9 mouse cellular contexts compared by ENCODE assay signal in the genomic region with DNA sequence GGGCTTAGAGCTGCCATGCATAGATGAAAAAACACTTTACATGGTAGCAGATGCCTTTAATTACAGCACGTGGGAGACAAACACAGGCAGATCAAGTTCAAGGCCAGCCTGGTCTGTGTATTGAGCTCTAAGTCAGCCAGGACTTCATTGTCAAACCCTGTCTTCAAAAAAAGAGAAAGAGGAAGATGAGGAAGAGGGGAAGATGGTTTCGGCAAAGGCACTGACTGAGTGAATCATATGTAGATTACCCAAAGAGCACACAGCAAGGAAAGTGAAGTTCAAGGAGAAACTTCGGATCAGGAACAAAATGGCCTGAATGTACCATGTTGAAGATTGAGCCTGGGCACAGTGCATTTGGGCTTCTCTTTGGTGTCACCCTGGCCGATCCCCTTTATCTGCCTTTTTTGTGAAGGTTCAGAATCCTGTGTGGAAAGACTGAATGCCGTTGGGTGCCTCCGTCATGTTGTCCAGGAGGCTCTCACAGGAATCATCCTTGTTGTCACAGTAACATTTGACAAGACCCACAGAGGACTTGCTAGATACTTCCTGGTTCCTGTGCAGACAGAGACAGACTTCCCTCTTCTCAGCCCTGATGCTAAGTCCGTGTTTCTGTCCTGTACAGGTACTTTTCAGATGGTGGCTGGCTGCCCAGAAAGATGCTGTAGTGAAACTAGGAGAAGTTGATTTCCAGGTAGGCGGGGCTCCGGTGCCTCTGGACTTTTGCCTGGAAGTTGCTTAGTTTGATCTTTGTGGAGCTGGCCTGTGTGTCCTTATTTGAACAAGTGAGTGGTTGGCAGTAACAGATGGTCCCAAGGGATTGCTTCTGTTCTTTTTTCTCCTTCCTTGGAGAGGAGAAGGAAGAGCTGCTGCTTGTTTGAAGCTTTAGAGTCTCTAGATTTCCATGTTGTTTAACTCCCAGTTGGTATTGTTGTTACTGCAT.
DNase-seq lines count a peak whose midpoint lies in the region; ATAC-seq lines count a peak whose summit lies in the region.
"Had no signal": no experiment of that assay in that cellular context is flagged by ENCODE, and none has a peak within 500 bp of the region (broad histone marks: within the 10 kb centered on the region; RNA-seq: fewer than 3 reads in every experiment).

No protein-coding gene starts in this region.

- no peaks in the 10 kb centered on the region for H3K27me3 ChIP-seq in embryonic facial prominence, embryonic 14.5 days (replicated peaks; ENCODE audit: control insufficient read depth, insufficient read depth, low read length)
- no peaks in the 10 kb centered on the region for H3K27me3 ChIP-seq in embryonic facial prominence, embryonic 10.5 days (replicated peaks; ENCODE audit: low read depth, poor library complexity, severe bottlenecking)
- H3K27me3 ChIP-seq in forebrain, embryonic 13.5 days = no peaks in the 10 kb centered on the region
- no peaks in the 10 kb centered on the region for H3K27me3 ChIP-seq in forebrain, embryonic 14.5 days (replicated peaks; ENCODE audit: control insufficient read depth, insufficient read depth, low read length)
- H3K27me3 ChIP-seq: limb, embryonic 13.5 days had no signal

- no peak overlapping the region for H3K9ac ChIP-seq in embryonic facial prominence, embryonic 14.5 days (ENCODE audit: low read depth, low read length)
- no peak overlapping the region for H3K9ac ChIP-seq in forebrain, embryonic 13.5 days
- no peak overlapping the region for H3K9ac ChIP-seq in forebrain, embryonic 14.5 days (ENCODE audit: low read length)
- H3K9ac ChIP-seq: limb, embryonic 13.5 days had no signal

- no peaks in the 10 kb centered on the region for H3K9me3 ChIP-seq in embryonic facial prominence, embryonic 14.5 days (ENCODE audit: control insufficient read depth, low read length)
- H3K9me3 ChIP-seq in embryonic facial prominence, embryonic 10.5 days = no peaks in the 10 kb centered on the region
- no peaks in the 10 kb centered on the region for H3K9me3 ChIP-seq in forebrain, embryonic 13.5 days (replicated peaks)
- H3K9me3 ChIP-seq in forebrain, embryonic 14.5 days (replicated peaks; ENCODE audit: control insufficient read depth, low read length) = no peaks in the 10 kb centered on the region
- H3K9me3 ChIP-seq: limb, embryonic 13.5 days had no signal

- H3K4me1 ChIP-seq in embryonic facial prominence, embryonic 14.5 days (ENCODE audit: control insufficient read depth, insufficient read depth, low read length) = peaks cover 10% of the 10 kb centered on the region; the same call in 1 of the 2 replicates
- H3K4me1 ChIP-seq in embryonic facial prominence, embryonic 10.5 days = peaks cover 3% of the 10 kb centered on the region
- H3K4me1 ChIP-seq in forebrain, embryonic 13.5 days = 0 out of 2 replicates have a peak, but pooled peaks cover 2% of the 10 kb centered on the region
- H3K4me1 ChIP-seq in forebrain, embryonic 14.5 days (ENCODE audit: control insufficient read depth, insufficient read depth, low read length) = no peaks in the 10 kb centered on the region

- no peak overlapping the region for H3K4me3 ChIP-seq in embryonic facial prominence, embryonic 14.5 days (ENCODE audit: low read depth, low read length)
- H3K4me3 ChIP-seq in embryonic facial prominence, embryonic 10.5 days = no peak overlapping the region
- no peak overlapping the region for H3K4me3 ChIP-seq in forebrain, embryonic 13.5 days
- H3K4me3 ChIP-seq in forebrain, embryonic 14.5 days (ENCODE audit: low read depth, low read length) = no peak overlapping the region
- H3K4me3 ChIP-seq: limb, embryonic 13.5 days had no signal

- peak; percentile 36 for DNase-seq in embryonic facial prominence, embryonic 14.5 days (ENCODE audit: low spot score)
- no peak for DNase-seq in embryonic facial prominence, embryonic 10.5 days (ENCODE audit: low spot score)
- DNase-seq in thymus, postnatal 14 days = peak; percentile 19
- DNase-seq in thymus, postnatal 36 days = no peak
- peak; percentile 56 for DNase-seq in lung, postnatal 14 days
- DNase-seq in cerebellum, adult 8-10 months = no peak
- DNase-seq in forebrain, embryonic 14.5 days (ENCODE audit: low spot score) = no peak

- no peak for ATAC-seq in embryonic facial prominence, embryonic 14.5 days (ENCODE audit: low read depth)
- ATAC-seq in forebrain, embryonic 13.5 days = no peak
- ATAC-seq in forebrain, embryonic 14.5 days = no peak

- H3K36me3 ChIP-seq in embryonic facial prominence, embryonic 14.5 days (ENCODE audit: control insufficient read depth, insufficient read depth, low read length) = no peaks in the 10 kb centered on the region
- no peaks in the 10 kb centered on the region; the same call in 1 of the 2 replicates for H3K36me3 ChIP-seq in embryonic facial prominence, embryonic 10.5 days (replicated peaks)
- H3K36me3 ChIP-seq in forebrain, embryonic 13.5 days (ENCODE audit: poor library complexity, severe bottlenecking) = no peaks in the 10 kb centered on the region
- H3K36me3 ChIP-seq in forebrain, embryonic 14.5 days (ENCODE audit: control insufficient read depth, insufficient read depth, low read length) = no peaks in the 10 kb centered on the region
- H3K36me3 ChIP-seq: limb, embryonic 13.5 days had no signal

- 79% methylated on average over 9 of the region's 9 CpGs for WGBS in embryonic facial prominence, embryonic 14.5 days
- WGBS in embryonic facial prominence, embryonic 10.5 days = 90% methylated on average over 9 of the region's 9 CpGs
- WGBS in forebrain, embryonic 13.5 days = 93% methylated on average over 9 of the region's 9 CpGs
- WGBS in forebrain, embryonic 14.5 days = 88% methylated on average over 9 of the region's 9 CpGs

- no peak overlapping the region for H3K27ac ChIP-seq in embryonic facial prominence, embryonic 14.5 days (replicated peaks; ENCODE audit: low read depth, low read length)
- H3K27ac ChIP-seq in embryonic facial prominence, embryonic 10.5 days (replicated peaks) = no peak overlapping the region
- H3K27ac ChIP-seq in forebrain, embryonic 13.5 days = no peak overlapping the region
- H3K27ac ChIP-seq in forebrain, embryonic 14.5 days (ENCODE audit: low read depth, low read length) = no peak overlapping the region
- H3K27ac ChIP-seq: limb, embryonic 13.5 days had no signal

- no peak overlapping the region for H3K4me2 ChIP-seq in embryonic facial prominence, embryonic 14.5 days (ENCODE audit: low read depth, low read length)
- no peak overlapping the region for H3K4me2 ChIP-seq in forebrain, embryonic 13.5 days
- H3K4me2 ChIP-seq in forebrain, embryonic 14.5 days (ENCODE audit: low read length) = no peak overlapping the region
- H3K4me2 ChIP-seq: limb, embryonic 13.5 days had no signal

Comparison
In these comparisons a context has a peak if more than half of its experiments do, and no peak if none do; other contexts are left out.
1. DNase-seq: peak in embryonic facial prominence, embryonic 14.5 days (single experiment), thymus, postnatal 14 days (single experiment) and lung, postnatal 14 days (single experiment); none in embryonic facial prominence, embryonic 10.5 days (single experiment), thymus, postnatal 36 days (0 of 2), cerebellum, adult 8-10 months (single experiment) and forebrain, embryonic 14.5 days (single experiment).